Mouse (Mus musculus) ovary, postnatal 10 days (tissue): ENCODE data around the gene Nsun2.

Experiments
- DNase-seq: peaks from one replicate; pipeline ENCODE4 v3.0.0; 2022; ENCODE audit warnings: low spot score

Gene Nsun2

GRCm38 (mm10) chr13:69636375-69636774, 102.8 kb downstream of the Nsun2 start:
- no peak for DNase-seq

DNA sequence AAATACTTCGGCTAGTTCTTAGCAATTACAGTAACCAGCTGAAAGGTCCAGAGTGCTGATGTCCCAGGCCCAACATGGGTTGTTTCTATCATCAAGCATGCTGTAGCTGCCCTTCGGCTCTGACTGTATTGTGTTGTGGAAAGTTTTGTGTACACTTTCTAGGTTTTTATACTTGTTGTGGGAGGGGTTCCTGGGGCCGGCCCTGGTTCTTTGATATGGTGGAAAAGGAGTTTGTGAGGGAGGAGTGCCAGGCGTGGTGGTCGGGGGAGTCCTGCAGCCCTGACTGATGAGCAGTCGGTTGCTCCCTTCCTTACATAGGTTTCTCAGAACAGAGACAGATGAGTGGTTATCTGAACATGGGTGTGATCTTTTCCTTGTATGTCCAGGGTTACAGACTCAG, 103.3 kb downstream of the Nsun2 start:
- no peak for DNase-seq

- no peak for DNase-seq
Measured at GRCm38 (mm10) chr13:69637657-69638056, 104.1 kb downstream of the Nsun2 start.

DNA sequence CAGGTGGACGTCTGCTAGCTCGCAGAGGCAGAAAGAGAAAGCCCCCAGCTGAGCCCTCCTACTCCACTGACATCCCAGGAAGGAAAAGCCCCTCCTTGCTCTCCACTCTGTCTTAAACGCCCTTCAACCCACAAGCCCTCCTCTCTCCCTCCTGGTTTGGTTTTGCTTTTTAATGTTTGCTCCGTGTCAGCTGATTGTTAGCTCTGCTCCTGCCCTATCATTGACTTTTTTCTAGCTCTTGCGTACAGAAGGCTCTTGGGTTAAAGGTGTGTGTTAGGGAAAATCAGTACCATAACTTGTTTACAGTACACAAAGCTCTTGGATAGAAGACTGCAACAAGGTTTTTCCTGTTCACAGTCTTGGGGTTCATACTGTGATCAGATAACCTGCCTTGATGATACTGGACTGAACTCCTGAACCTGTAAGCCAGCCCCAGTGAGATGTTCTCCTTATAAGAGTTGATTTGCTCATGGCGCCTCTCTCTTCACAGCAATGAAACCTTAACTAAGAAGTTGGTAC, 104.6 kb downstream of the Nsun2 start:
- no peak for DNase-seq

DNA sequence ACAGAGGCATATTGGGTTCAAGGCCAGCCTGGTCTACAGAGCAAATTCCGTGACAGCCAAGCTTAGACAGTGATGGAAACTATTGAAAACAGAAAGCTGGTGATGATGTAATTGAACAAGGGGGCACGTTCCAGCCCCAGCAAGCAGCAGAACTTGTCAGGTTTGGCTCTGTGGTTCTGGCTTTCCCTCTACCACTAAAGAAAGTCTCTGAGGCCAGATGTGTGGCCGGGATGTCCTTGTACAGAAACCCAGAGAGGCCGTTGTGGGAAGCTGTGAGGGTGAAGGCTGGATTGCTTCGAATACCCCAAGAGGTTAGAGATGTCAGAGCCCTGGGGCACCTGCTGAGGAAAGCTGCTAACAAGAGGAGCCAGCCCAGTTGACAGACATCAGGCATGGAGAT, 105.7 kb downstream of the Nsun2 start:
- no peak for DNase-seq

DNA sequence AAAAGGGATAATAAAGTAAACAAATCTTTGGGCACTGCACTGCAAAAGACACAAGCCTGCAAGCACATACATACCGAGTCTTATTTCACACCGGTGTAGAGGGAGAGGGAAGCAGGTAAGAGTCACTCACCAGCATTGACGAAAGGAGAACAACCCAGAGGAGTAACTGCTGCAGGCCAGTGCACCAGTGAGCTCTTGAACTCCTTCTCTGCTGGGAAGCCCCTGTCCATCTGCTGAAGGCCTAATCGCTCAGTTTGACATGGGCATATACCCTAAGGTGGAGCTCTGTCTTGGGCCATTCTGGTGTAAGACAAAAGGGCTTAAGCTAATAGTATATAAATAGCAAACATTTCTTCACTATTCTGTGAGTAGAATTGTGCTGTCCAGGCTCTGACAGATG, 106.6 kb downstream of the Nsun2 start:
- DNase-seq = no peak

DNA sequence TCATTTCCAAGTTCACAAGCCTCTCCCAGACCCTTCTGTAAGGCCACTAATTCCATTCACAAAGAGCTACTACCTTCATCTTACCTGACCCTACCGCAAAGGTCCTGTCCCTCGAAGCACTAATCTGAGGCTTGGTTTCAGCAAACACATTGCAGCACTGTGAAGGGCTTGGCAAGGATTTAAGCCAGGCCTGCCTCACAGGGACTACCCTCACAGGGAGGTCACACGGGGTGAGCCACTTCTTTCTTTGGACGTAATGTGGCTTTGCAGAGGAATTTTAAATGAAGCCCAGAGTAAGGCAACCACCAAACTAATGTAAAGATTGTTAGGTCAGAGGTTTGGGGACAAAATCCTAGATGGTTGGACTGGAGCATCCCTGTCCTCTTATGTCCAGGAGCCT, 107.0 kb downstream of the Nsun2 start:
- no peak for DNase-seq

GRCm38 (mm10) chr13:69641017-69641416, 107.5 kb downstream of the Nsun2 start:
- no peak for DNase-seq

DNA sequence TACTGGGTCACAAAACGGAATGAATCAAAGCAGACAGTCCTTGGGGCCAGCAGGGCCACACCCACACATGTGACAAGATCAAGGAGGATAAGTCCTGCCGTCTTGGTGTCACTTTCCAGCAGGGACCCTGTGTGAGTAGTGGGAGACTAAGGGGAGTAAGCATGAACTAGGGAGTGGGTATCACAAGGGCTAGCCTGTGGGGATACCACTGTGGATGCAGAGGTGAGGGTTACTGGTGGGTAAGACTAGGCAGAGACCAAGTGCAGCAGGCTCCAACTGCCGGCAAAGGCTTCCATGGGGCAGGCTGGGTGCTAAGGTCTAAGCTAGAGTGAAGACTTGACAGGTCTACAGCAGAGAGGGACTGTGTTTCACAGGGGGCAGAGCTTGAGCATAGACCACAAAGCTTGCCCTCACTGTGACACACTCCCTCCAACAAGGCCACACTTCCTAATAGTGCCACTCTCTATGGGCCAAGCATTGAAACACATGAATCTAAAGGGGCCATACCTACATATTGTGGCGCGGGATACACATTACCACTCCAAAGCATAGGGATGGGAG, 109.2 kb downstream of the Nsun2 start:
- no peak for DNase-seq

- no peak for DNase-seq
Measured at GRCm38 (mm10) chr13:69643937-69644336, 110.4 kb downstream of the Nsun2 start.

DNA sequence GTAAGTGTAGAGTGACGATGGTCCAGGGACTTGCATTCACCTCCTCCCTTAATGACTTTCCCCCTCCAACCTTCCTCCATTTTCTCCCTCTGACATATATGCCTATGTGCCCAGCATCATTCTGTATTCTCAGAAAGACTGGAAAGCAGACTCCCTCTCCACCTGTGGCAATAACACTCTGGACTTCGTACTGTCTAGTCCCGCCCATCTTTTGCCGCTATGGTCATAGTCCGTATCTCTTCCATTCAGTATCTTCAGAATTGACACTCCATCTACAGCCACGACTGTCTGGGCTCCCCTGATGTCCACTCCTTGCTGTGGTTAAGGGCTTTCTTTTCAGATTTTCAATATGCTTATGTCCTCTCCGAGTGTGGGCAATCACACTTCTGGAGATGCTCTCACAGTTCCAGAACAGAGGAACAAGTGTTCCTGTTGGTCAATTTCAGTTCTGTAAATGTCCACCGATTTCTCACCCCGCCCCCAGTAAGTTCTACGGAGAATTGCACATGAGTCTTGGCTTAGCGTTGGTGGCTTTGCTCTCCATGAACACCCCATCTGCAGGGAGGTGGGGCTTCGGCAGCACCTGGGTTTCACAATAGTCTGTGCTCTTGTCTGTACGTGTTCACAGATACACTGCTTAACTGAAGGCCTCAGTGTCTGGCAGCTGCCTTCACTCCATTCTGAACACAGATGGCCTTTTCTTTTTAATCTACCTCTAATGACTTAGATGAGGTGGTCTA, 111.1 kb downstream of the Nsun2 start:
- DNase-seq = no peak

GRCm38 (mm10) chr13:69645694-69646423, 112.3 kb downstream of the Nsun2 start:
- no peak for DNase-seq

DNA sequence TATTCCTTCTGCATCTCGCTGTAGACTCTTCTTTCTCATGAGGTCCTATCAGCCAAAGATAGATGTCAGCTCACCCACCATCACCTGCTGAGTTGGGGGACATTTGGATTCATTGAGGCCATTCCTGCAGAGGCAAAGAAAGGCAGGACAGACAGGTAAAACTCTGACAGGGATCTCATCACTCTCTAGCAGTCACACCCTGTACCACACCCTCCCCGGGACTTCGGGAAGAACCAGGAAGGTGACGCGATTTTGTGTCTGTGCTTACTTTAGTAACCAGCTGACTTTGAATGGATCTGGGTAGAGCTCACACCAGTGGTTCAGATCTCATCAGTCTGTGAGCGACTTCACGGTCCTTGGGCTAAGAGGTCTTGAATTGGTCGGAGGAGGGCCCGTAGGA, 112.9 kb downstream of the Nsun2 start:
- DNase-seq = no peak

GRCm38 (mm10) chr13:69654508-69654907, 121.0 kb downstream of the Nsun2 start:
- DNase-seq = no peak

- no peak for DNase-seq
Measured at GRCm38 (mm10) chr13:69672121-69672520, 138.6 kb downstream of the Nsun2 start.

DNA sequence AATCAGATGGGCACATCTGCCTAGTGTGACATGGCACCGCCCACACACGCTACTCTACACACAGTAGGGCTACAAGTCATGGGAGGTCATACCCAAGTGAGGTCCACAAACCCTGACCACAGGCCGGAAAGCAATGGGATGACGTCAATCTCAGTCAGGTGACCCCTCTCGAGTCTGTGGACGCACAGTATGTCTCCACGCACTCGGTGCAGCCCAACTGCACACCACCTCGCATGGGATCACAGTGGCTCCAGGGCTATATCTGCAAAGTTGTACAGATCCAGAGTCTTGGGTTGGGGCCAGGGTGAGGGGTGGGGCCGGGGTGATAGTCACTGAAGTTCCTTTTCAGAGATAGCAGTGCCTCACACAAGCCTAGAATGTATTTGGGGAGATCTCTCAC, 139.0 kb downstream of the Nsun2 start:
- no peak for DNase-seq

GRCm38 (mm10) chr13:69673197-69673920, 139.8 kb downstream of the Nsun2 start:
- no peak for DNase-seq

- DNase-seq = no peak
Measured at GRCm38 (mm10) chr13:69673921-69674618, 140.5 kb downstream of the Nsun2 start.
